Mouse (Mus musculus) forebrain, embryonic 15.5 days (tissue): ENCODE data around the gene Cck. TPM values are rescaled to one million over a fixed set of nuclear protein-coding genes. Genes with fewer than 3 reads are reported as not detected.

ENCODE experiments used
- ATAC-seq: fragments of 200-750 bp; cut with Nextera tagmentation; replicated peaks from 2 replicates; pipeline ENCODE4 v1.8.0; 2017; ENCODE audit warnings: mild to moderate bottlenecking, moderate TSS enrichment, moderate library complexity
- H3K27ac ChIP-seq: fragments of 300-500 bp; sonication (generic); replicated peaks from 2 replicates; pipeline ENCODE4 v1.5.1; 2015; ENCODE audit warnings: mild to moderate bottlenecking, inconsistent platforms
- H3K27me3 ChIP-seq: fragments of 300-500 bp; sonication (generic); 2 replicates; pipeline ENCODE4 v1.6.1; 2015; ENCODE audit warnings: inconsistent platforms
- H3K36me3 ChIP-seq: fragments of 300-500 bp; sonication (generic); 2 replicates; pipeline ENCODE4 v1.6.1; 2015; ENCODE audit warnings: mild to moderate bottlenecking, inconsistent platforms
- H3K4me1 ChIP-seq: fragments of 300-500 bp; sonication (generic); 2 replicates; pipeline ENCODE4 v1.6.1; 2015; ENCODE audit warnings: inconsistent platforms
- H3K4me2 ChIP-seq: fragments of 300-500 bp; sonication (generic); replicated peaks from 2 replicates; pipeline ENCODE4 v1.6.1; 2015; ENCODE audit warnings: mild to moderate bottlenecking, inconsistent platforms
- H3K4me3 ChIP-seq: fragments of 300-500 bp; sonication (generic); 2 replicates; pipeline ENCODE4 v1.5.1; 2015; ENCODE audit warnings: mild to moderate bottlenecking, inconsistent platforms
- H3K9ac ChIP-seq: fragments of 300-500 bp; sonication (generic); replicated peaks from 2 replicates; pipeline ENCODE4 v1.6.1; 2015; ENCODE audit warnings: mild to moderate bottlenecking, inconsistent platforms
- H3K9me3 ChIP-seq: fragments of 300-500 bp; sonication (generic); 2 replicates; pipeline ENCODE4 v1.6.1; 2016; ENCODE audit warnings: inconsistent platforms
- WGBS: fragments of 180-500 bp; shearing (Covaris S2); methylation state at CpG from one replicate; pipeline ENCODE4 v1.1.7; 2015; ENCODE audit warnings: mixed read lengths; 5-methylcytosine and 5-hydroxymethylcytosine counted together
- polyA plus RNA-seq: library from polyadenylated mRNA; unstranded; fragments of >200 nt; fragmentation: Nextera tagmentation; extraction: Ambion mirVana; gene quantifications from 2 replicates; pipeline ENCODE4 v1.2.1, GENCODE M21; 2015

The Cck gene
- 30.0 and 35.0 TPM in 2 replicates for polyA plus RNA-seq

GRCm38 (mm10) chr9:121495529-121495928 is at the start of gene Cck:
Gene Cck, minus strand, starts transcription at chr9:121495694.
- peak within 1 kb of the TSS; percentile 41 for H3K4me3 ChIP-seq
- ATAC-seq, result no peak; the same call in 1 of the 2 replicates
- peaks cover 37% of the 10 kb centered on the region for H3K27me3 ChIP-seq
- peak within 1 kb of the TSS; percentile 63 for H3K4me2 ChIP-seq
- H3K4me1 ChIP-seq, result peaks cover 10% of the 10 kb centered on the region
- H3K9ac ChIP-seq, result peak within 1 kb of the TSS; percentile 36; the same call in 1 of the 2 replicates
- H3K27ac ChIP-seq, result no peak within 1 kb of the TSS
- H3K9me3 ChIP-seq, result no peaks in the 10 kb centered on the region
- 2% methylated on average over 12 of the region's 12 CpGs for WGBS
- no peaks in the 10 kb centered on the region for H3K36me3 ChIP-seq

- Histone ChIP-seq H3K4me1 (no peaks in the 10 kb centered on the region), H3K27ac (no peak overlapping the region), H3K36me3 (no peaks in the 10 kb centered on the region), H3K9me3 (no peaks in the 10 kb centered on the region), H3K4me3 (no peak overlapping the region), H3K27me3 (no peaks in the 10 kb centered on the region), H3K4me2 (no peak overlapping the region), H3K9ac (no peak overlapping the region)
- ATAC-seq, result no peak
Measured at GRCm38 (mm10) chr9:121541530-121541929, 46.0 kb upstream of the Cck start.

- no peak overlapping the region for H3K4me2 ChIP-seq
- peak overlapping the region; percentile 54; the same call in 1 of the 2 replicates for H3K27ac ChIP-seq
- no peaks in the 10 kb centered on the region for H3K4me1 ChIP-seq
- 25% methylated on average over 9 of the region's 9 CpGs for whole genome bisulfite sequencing
- ATAC-seq, result no peak
- no peaks in the 10 kb centered on the region for H3K36me3 ChIP-seq
- no peaks in the 10 kb centered on the region for H3K9me3 ChIP-seq
- no peak overlapping the region for H3K9ac ChIP-seq
- no peak overlapping the region for H3K4me3 ChIP-seq
- no peaks in the 10 kb centered on the region for H3K27me3 ChIP-seq
Measured at GRCm38 (mm10) chr9:121532626-121533025, 37.1 kb upstream of the Cck start.

- H3K4me2 ChIP-seq, result no peak overlapping the region
- H3K36me3 ChIP-seq, result no peaks in the 10 kb centered on the region
- no peak overlapping the region for H3K27ac ChIP-seq
- H3K4me3 ChIP-seq, result no peak overlapping the region
- H3K9ac ChIP-seq, result no peak overlapping the region
- WGBS, result 81% methylated on average over 8 of the region's 8 CpGs
- H3K27me3 ChIP-seq, result no peaks in the 10 kb centered on the region
- H3K9me3 ChIP-seq, result no peaks in the 10 kb centered on the region
- H3K4me1 ChIP-seq, result peaks cover 2% of the 10 kb centered on the region; the same call in 1 of the 2 replicates
- ATAC-seq, result no peak
Measured at GRCm38 (mm10) chr9:121528605-121529357, 33.3 kb upstream of the Cck start.

GRCm38 (mm10) chr9:121526171-121526570 is 30.7 kb upstream of the Cck start:
- no peaks in the 10 kb centered on the region for H3K36me3 ChIP-seq
- no peak overlapping the region for H3K4me2 ChIP-seq
- no peaks in the 10 kb centered on the region for H3K9me3 ChIP-seq
- H3K4me3 ChIP-seq, result no peak overlapping the region
- H3K4me1 ChIP-seq, result peaks cover 2% of the 10 kb centered on the region; the same call in 1 of the 2 replicates
- peak overlapping the region; percentile 44 for H3K27ac ChIP-seq
- no peak overlapping the region for H3K9ac ChIP-seq
- ATAC-seq, result peak; percentile 67; the same call in 1 of the 2 replicates
- no peaks in the 10 kb centered on the region for H3K27me3 ChIP-seq
- 37% methylated on average over 6 of the region's 6 CpGs for WGBS

- Histone ChIP-seq H3K4me3 (no peak overlapping the region), H3K4me2 (no peak overlapping the region), H3K9me3 (no peaks in the 10 kb centered on the region), H3K27me3 (no peaks in the 10 kb centered on the region), H3K9ac (no peak overlapping the region), H3K36me3 (no peaks in the 10 kb centered on the region), H3K4me1 (no peaks in the 10 kb centered on the region; the same call in 1 of the 2 replicates), H3K27ac (no peak overlapping the region)
- 89% methylated on average over 5 of the region's 5 CpGs for WGBS
- ATAC-seq, result no peak
Measured at GRCm38 (mm10) chr9:121520047-121520446, 24.6 kb upstream of the Cck start.

- H3K4me2 ChIP-seq, result no peak overlapping the region
- H3K27me3 ChIP-seq, result no peaks in the 10 kb centered on the region
- no peak overlapping the region for H3K9ac ChIP-seq
- no peak overlapping the region for H3K4me3 ChIP-seq
- no peaks in the 10 kb centered on the region for H3K9me3 ChIP-seq
- no peak for ATAC-seq
- no peaks in the 10 kb centered on the region for H3K4me1 ChIP-seq
- WGBS, result 88% methylated on average over 5 of the region's 5 CpGs
- no peak overlapping the region for H3K27ac ChIP-seq
- H3K36me3 ChIP-seq, result no peaks in the 10 kb centered on the region
Measured at GRCm38 (mm10) chr9:121514462-121514861, 19.0 kb upstream of the Cck start.

GRCm38 (mm10) chr9:121511911-121512310 is 16.4 kb upstream of the Cck start:
- no peaks in the 10 kb centered on the region for H3K9me3 ChIP-seq
- no peaks in the 10 kb centered on the region for H3K27me3 ChIP-seq
- WGBS, result 89% methylated on average over 4 of the region's 4 CpGs
- no peak for ATAC-seq
- peaks cover 3% of the 10 kb centered on the region; the same call in 1 of the 2 replicates for H3K4me1 ChIP-seq
- H3K4me2 ChIP-seq, result no peak overlapping the region
- H3K9ac ChIP-seq, result no peak overlapping the region
- H3K36me3 ChIP-seq, result no peaks in the 10 kb centered on the region
- H3K4me3 ChIP-seq, result no peak overlapping the region
- no peak overlapping the region for H3K27ac ChIP-seq

- Histone ChIP-seq H3K27ac (peak overlapping the region; percentile 73), H3K4me2 (no peak overlapping the region), H3K9ac (no peak overlapping the region), H3K4me3 (no peak overlapping the region), H3K36me3 (no peaks in the 10 kb centered on the region), H3K27me3 (no peaks in the 10 kb centered on the region), H3K9me3 (no peaks in the 10 kb centered on the region), H3K4me1 (peaks cover 24% of the 10 kb centered on the region)
- 48% methylated on average over 8 of the region's 8 CpGs for WGBS
- ATAC-seq, result no peak
Measured at GRCm38 (mm10) chr9:121506478-121507180, 11.1 kb upstream of the Cck start.

- H3K4me3 ChIP-seq, result no peak overlapping the region
- no peaks in the 10 kb centered on the region for H3K27me3 ChIP-seq
- ATAC-seq, result 0 out of 2 replicates have a peak, but pooled peaks have one; percentile 16
- H3K4me2 ChIP-seq, result no peak overlapping the region
- H3K27ac ChIP-seq, result peak overlapping the region; percentile 73
- H3K9ac ChIP-seq, result no peak overlapping the region
- 79% methylated on average over 8 of the region's 8 CpGs for WGBS
- no peaks in the 10 kb centered on the region for H3K9me3 ChIP-seq
- peaks cover 24% of the 10 kb centered on the region for H3K4me1 ChIP-seq
- no peaks in the 10 kb centered on the region for H3K36me3 ChIP-seq
Measured at GRCm38 (mm10) chr9:121505346-121505745, 9.9 kb upstream of the Cck start.

GRCm38 (mm10) chr9:121496102-121496501 is 608 bp upstream of the Cck start:
- 27% methylated on average over 10 of the region's 10 CpGs for WGBS
- Histone ChIP-seq H3K4me1 (peaks cover 10% of the 10 kb centered on the region), H3K4me2 (no peak overlapping the region), H3K4me3 (no peak overlapping the region), H3K9ac (no peak overlapping the region), H3K27ac (no peak overlapping the region), H3K36me3 (no peaks in the 10 kb centered on the region), H3K27me3 (peaks cover 37% of the 10 kb centered on the region), H3K9me3 (no peaks in the 10 kb centered on the region)
- no peak for ATAC-seq

GRCm38 (mm10) chr9:121494006-121494767 is 1.3 kb downstream of the Cck start:
- H3K4me3 ChIP-seq, result peak overlapping the region; percentile 41
- no peak overlapping the region for H3K27ac ChIP-seq
- no peaks in the 10 kb centered on the region for H3K9me3 ChIP-seq
- peak overlapping the region; percentile 36 for H3K9ac ChIP-seq
- peaks cover 37% of the 10 kb centered on the region for H3K27me3 ChIP-seq
- WGBS, result 2% methylated on average over 48 of the region's 48 CpGs
- ATAC-seq, result no peak; the same call in 1 of the 2 replicates
- peak overlapping the region; percentile 63 for H3K4me2 ChIP-seq
- peaks cover 10% of the 10 kb centered on the region for H3K4me1 ChIP-seq
- H3K36me3 ChIP-seq, result no peaks in the 10 kb centered on the region
